ENCODE assay signal across 25 mouse cellular contexts in the genomic region with DNA sequence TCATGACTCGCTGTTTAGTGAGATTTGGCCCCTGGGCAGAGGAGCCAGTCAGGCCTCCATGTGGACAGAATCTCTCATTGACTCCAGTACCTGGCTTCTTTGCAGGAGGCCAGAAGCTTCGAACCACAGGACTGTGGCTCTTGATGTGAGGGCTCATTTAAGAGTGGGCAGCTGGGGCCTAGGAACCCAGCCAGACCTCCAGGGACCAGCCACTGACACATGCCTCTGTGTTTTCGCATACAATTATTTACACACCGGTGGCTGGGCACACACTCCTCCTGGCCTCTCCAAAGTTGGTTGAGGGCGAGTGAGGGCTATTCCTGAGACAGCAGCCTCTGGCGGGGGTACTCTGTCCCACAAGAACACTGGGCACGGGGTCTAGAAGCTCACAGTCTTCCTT. TPM values are rescaled to one million over a fixed set of nuclear protein-coding genes. Genes with fewer than 3 reads are reported as not detected.
"Had no signal": no experiment of that assay in that cellular context is flagged by ENCODE, and none has a peak within 500 bp of the region (broad histone marks: within the 10 kb centered on the region; RNA-seq: fewer than 3 reads in every experiment).

No protein-coding gene starts in this region.

- H3K27me3 ChIP-seq: neural tube, embryonic 13.5 days; neural tube, embryonic 15.5 days had no signal

- H3K4me3 ChIP-seq: midbrain, embryonic 10.5 days; midbrain, embryonic 12.5 days; myocyte; neural tube, embryonic 13.5 days; neural tube, embryonic 15.5 days had no signal

- DNase-seq: lung, adult 18-20 months; lung, embryonic 14.5 days; lung, postnatal 10 days; lung, postnatal 4 days; midbrain, embryonic 14.5 days; retina, postnatal 1 day; right cerebral cortex, adult 18-20 months; right cerebral cortex, postnatal 25 days; right cerebral cortex, postnatal 4 days; spleen, adult 18-20 months; thymus, adult 18-20 months; thymus, postnatal 14 days; thymus, postnatal 36 days had no signal

- ATAC-seq: midbrain, embryonic 16.5 days had no signal

- H3K27ac ChIP-seq: midbrain, embryonic 10.5 days; midbrain, embryonic 12.5 days; neural tube, embryonic 13.5 days; neural tube, embryonic 15.5 days had no signal

RNA-seq across cellular contexts. Expression of gene Slc2a7, which starts 8.4 kb away (rescaled TPM):
- total RNA-seq: megakaryocyte, adult 5-6 weeks; megakaryocyte-erythroid progenitor cell, adult 5-6 weeks had no signal
- polyA plus RNA-seq: lung, embryonic 14.5 days; lung, embryonic 16.5 days; midbrain, embryonic 10.5 days; midbrain, embryonic 12.5 days; midbrain, embryonic 14.5 days; midbrain, embryonic 16.5 days; myocyte; neural tube, embryonic 11.5 days; neural tube, embryonic 13.5 days; neural tube, embryonic 15.5 days; stomach, embryonic 14.5 days; thymus, postnatal 0 days had no signal

RNA-seq across cellular contexts. Expression of gene Slc2a5, which starts 21.3 kb away (rescaled TPM):
- total RNA-seq: megakaryocyte-erythroid progenitor cell, adult 5-6 weeks had no signal
